Mouse (Mus musculus): ENCODE measurements around the gene N4bp3.

GRCm38 (mm10) chr11:51670846-51671245, 20.2 kb upstream of the N4bp3 start:
- TF ChIP-seq GATA1 (IDR thresholded peaks at IDR 0.05; ENCODE audit: borderline replicate concordance, low read length) (no peak), FLI1 (IDR thresholded peaks at IDR 0.05; ENCODE audit: low read length) (no peak)

Measured in megakaryocyte, embryonic 14.5 days (primary cell).